Mouse (Mus musculus) lung, postnatal 4 days (tissue): ENCODE results near the gene Bsph2.

Experiments used
- DNase-seq, 2 experiments: peaks; one replicate each; pipeline ENCODE4 v3.0.0; 2021

Bsph2 gene

GRCm38 (mm10) chr7:13570967-13571366 is at the start of gene Bsph2:
Gene Bsph2, minus strand, starts transcription at chr7:13571067.
- DNase-seq: no peak

DNA sequence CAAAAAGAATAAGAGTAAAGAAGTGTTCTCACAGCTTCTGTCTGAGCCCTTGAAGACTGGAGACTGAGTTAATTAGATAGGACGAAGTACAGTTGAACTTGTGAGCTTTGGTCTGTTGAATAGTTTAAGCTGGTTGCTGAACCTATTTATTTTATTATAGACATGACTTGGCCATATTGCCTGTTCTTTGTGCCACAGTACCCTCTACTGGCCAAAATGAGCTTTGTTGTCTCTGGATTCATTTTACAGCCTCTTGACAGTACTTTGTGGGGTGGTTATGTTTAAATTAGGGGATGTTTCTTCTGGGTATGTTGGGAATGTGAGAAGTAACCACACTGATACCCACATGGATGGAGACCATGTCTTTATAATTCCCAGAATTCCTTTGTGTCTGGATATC is 59.3 kb downstream of the Bsph2 start:
- peak in 1 of 2 experiments; percentile 5 for DNase-seq
